Mouse (Mus musculus): ENCODE measurements at regions not wholly inside any gene's neighbourhood (a gene's known extent, or its start where the extent isn't known, plus 50 kb on each side); places are given as distances from the start of the nearest gene placed in this dataset.

- TF ChIP-seq CTCF (conservative IDR thresholded peaks at IDR 0.05 in 1 of 2, IDR thresholded peaks at IDR 0.05 in 1 of 2; ENCODE audit: low read depth in 2 of 2, low read length in 2 of 2), result no peak
- TF ChIP-seq POLR2A (IDR thresholded peaks at IDR 0.05; ENCODE audit: low read depth, low read length), result no peak
Observed at GRCm38 (mm10) chrX:12891468-12891867, 129.6 kb upstream of the Med14 start.
